Mouse (Mus musculus) embryonic facial prominence, embryonic 14.5 days (tissue): ENCODE data around the gene Terb2. TPM values are rescaled to one million over a fixed set of nuclear protein-coding genes. Genes with fewer than 3 reads are reported as not detected.

Experiments used
- ATAC-seq: fragments of 200-750 bp; cut with Nextera tagmentation; 2 replicates; pipeline ENCODE4 v1.8.0; 2017; ENCODE audit warnings: low read depth, moderate number of reproducible peaks, moderate TSS enrichment
- DNase-seq: peaks from one replicate; pipeline ENCODE4 v3.0.0-alpha.2; 2015; ENCODE audit warnings: low spot score
- H3K27ac ChIP-seq: fragments of 300-500 bp; sonication (generic); replicated peaks from 2 replicates; pipeline ENCODE4 v1.5.1; 2014; ENCODE audit warnings: low read depth, mild to moderate bottlenecking, low read length, moderate library complexity
- H3K27me3 ChIP-seq: fragments of 300-500 bp; sonication (generic); replicated peaks from 2 replicates; pipeline ENCODE4 v1.6.1; 2014; ENCODE audit warnings: low read length; ENCODE audit not compliant: control insufficient read depth, insufficient read depth
- H3K36me3 ChIP-seq: fragments of 300-500 bp; sonication (generic); 2 replicates; pipeline ENCODE4 v1.6.1; 2014; ENCODE audit warnings: low read length, mixed read lengths; ENCODE audit not compliant: control insufficient read depth, insufficient read depth
- H3K4me1 ChIP-seq: fragments of 300-500 bp; sonication (generic); 2 replicates; pipeline ENCODE4 v1.6.1; 2014; ENCODE audit warnings: antibody characterized with exemption, low read length; ENCODE audit not compliant: control insufficient read depth, insufficient read depth
- H3K4me2 ChIP-seq: fragments of 300-500 bp; sonication (generic); 2 replicates; pipeline ENCODE4 v1.6.1; 2014; ENCODE audit warnings: low read depth, mild to moderate bottlenecking, low read length, moderate library complexity, mixed read lengths
- H3K4me3 ChIP-seq: fragments of 300-500 bp; sonication (generic); 2 replicates; pipeline ENCODE4 v1.5.1; 2014; ENCODE audit warnings: low read depth, mild to moderate bottlenecking, low read length
- H3K9ac ChIP-seq: fragments of 300-500 bp; sonication (generic); 2 replicates; pipeline ENCODE4 v1.6.1; 2014; ENCODE audit warnings: low read depth, mild to moderate bottlenecking, low read length, moderate library complexity, mixed read lengths
- H3K9me3 ChIP-seq: fragments of 300-500 bp; sonication (generic); 2 replicates; pipeline ENCODE4 v1.6.1; 2016; ENCODE audit warnings: low read length; ENCODE audit not compliant: control insufficient read depth
- WGBS: fragments of 180-500 bp; shearing (Covaris S2); extraction: QIAGEN DNeasy Blood & Tissue Kit; methylation state at CpG from one replicate; pipeline ENCODE4 v1.1.7; 2014; 5-methylcytosine and 5-hydroxymethylcytosine counted together
- polyA plus RNA-seq: library from polyadenylated mRNA; unstranded; fragments of >200 nt; fragmentation: Nextera tagmentation; extraction: Ambion mirVana; gene quantifications from 2 replicates; pipeline ENCODE4 v1.2.1, GENCODE M21; 2014

Gene Terb2
- polyA plus RNA-seq, 1 experiment from 2014 or later = not detected

- Histone ChIP-seq H3K9ac (no peak overlapping the region), H3K27ac (no peak overlapping the region), H3K4me2 (no peak overlapping the region), H3K4me3 (no peak overlapping the region), H3K36me3 (no peaks in the 10 kb centered on the region), H3K9me3 (no peaks in the 10 kb centered on the region), H3K27me3 (no peaks in the 10 kb centered on the region), H3K4me1 (peaks cover 7% of the 10 kb centered on the region)
- DNase-seq (no peak), ATAC-seq (no peak)
- WGBS = 80% methylated on average over 9 of the region's 9 CpGs
Observed at GRCm38 (mm10) chr2:122231616-122232015, 45.5 kb downstream of the Terb2 start.

- H3K9me3 ChIP-seq = no peaks in the 10 kb centered on the region
- H3K36me3 ChIP-seq = no peaks in the 10 kb centered on the region
- H3K4me2 ChIP-seq = peak overlapping the region; percentile 90
- no peak overlapping the region for H3K4me3 ChIP-seq
- DNase-seq (no peak), ATAC-seq (no peak)
- no peak overlapping the region for H3K9ac ChIP-seq
- WGBS = 53% methylated on average over 5 of the region's 5 CpGs
- H3K27ac ChIP-seq = no peak overlapping the region
- no peaks in the 10 kb centered on the region for H3K27me3 ChIP-seq
- H3K4me1 ChIP-seq = peaks cover 7% of the 10 kb centered on the region
Observed at GRCm38 (mm10) chr2:122233341-122233740, 47.3 kb downstream of the Terb2 start.

DNA sequence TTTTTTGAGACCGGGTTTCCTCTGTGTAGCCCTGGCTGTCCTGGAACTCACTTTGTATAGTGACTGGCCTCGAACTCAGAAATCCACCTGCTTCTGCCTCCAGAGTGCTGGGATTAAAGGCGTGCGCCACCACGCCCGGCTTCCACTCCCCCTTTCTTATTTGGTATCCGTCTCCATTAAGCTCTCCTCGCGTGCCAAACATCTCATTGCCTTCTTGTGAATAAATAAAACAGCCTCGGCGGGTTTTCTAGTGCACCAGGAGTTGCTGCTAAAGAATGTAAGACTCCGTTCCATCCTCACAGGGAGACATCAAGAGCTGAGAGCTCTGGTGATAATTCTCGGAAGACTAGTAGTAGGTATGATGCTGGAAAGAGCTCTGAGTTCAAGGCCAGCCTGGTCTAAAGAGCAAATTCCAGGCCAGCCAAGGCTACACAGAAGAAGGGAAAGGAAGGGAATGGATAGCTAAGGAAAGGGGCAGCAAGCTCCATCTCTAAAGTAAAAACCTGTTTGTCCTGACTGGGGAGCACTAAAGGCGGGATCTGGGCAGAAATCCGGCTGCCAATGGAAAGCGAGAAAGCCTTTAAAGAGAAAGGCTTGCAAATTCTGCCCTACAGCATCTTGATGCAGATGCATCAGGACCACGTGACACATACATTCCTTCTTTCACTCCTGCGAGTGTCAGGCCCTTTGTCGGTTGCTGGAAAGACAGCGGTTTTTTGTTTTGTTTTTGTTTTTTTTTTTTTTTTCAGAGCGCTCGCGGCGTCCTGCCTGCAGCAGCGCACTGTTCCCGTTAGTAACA is 47.9 kb downstream of the Terb2 start:
- ATAC-seq = peak; percentile 34

DNA sequence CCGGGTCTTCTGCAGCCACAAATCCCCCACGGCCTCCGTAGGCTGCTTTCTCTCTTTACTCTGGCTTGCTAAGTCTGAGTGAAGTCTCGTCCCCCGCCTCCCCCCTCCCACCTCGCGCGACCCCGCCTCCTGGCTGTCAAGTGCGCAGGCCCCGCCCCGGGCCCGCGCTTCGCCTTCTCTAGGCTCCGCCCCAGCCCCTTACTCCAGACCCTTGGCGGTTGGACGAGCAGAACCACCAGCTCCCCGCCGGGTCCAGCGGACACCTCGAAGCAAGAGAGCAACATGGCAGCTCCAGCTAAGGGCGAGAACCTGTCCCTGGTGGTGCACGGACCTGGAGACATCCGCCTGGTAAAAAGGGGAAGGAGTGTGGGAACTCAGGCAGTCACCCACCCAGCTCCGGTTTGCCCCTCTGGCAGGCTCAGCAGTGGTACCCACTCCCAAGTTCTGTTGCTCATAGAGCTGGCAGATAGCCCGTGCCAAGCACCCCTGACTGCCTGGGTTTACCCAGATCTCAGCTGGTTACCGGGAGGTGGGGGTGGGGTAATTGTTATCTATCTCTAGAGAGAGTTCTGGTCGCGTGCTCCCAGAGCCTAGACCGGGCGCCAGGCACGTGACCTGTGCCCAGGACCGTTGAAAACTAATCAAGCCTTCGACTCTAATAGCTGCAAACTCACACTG is 48.7 kb downstream of the Terb2 start, which contains the start of gene Sord:
Sord (plus strand) TSS at position 139 of the 678 bp plus-strand sequence.
- peak within 1 kb of the TSS; percentile 23 for H3K27ac ChIP-seq
- H3K27me3 ChIP-seq = no peaks in the 10 kb centered on the region
- H3K9me3 ChIP-seq = no peaks in the 10 kb centered on the region
- peak; percentile 94 for DNase-seq
- peak within 1 kb of the TSS; percentile 61 for H3K4me3 ChIP-seq
- peak within 1 kb of the TSS; percentile 64 for H3K9ac ChIP-seq
- peak within 1 kb of the TSS; percentile 90 for H3K4me2 ChIP-seq
- no peaks in the 10 kb centered on the region for H3K36me3 ChIP-seq
- ATAC-seq = peak; percentile 94
- H3K4me1 ChIP-seq = peaks cover 7% of the 10 kb centered on the region
- WGBS = 2% methylated on average over 34 of the region's 35 CpGs

More for the DNA sequence above, 47.9 kb downstream of the Terb2 start:
- H3K27me3 ChIP-seq = no peaks in the 10 kb centered on the region
- H3K4me1 ChIP-seq = peaks cover 7% of the 10 kb centered on the region
- no peaks in the 10 kb centered on the region for H3K36me3 ChIP-seq
- 6% methylated on average over 26 of the region's 26 CpGs for WGBS
- peak overlapping the region; percentile 64 for H3K9ac ChIP-seq
- H3K4me2 ChIP-seq = peak overlapping the region; percentile 90
- peak overlapping the region; percentile 23 for H3K27ac ChIP-seq
- H3K9me3 ChIP-seq = no peaks in the 10 kb centered on the region
- peak overlapping the region; percentile 61 for H3K4me3 ChIP-seq
- peak; percentile 88 for DNase-seq

DNA sequence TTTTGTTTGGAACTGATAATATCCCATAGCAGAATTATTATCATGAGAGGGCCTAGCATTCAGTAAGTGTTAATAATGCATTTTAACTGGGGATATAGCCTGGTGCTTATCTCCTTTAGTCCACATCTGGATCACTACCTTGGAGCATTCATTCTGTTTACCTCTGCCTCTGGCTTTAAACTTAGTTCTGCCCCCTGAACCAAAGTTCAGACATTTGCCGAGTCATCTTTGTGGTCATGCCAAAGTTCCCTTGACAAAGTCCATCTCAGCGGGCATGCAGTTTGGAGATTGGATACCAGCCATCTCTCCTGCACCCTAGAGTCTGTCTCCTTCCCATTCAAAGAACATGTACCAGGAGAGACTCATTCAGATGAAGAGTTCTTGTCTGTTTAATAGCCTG is 49.4 kb downstream of the Terb2 start:
- Histone ChIP-seq H3K9me3 (no peaks in the 10 kb centered on the region), H3K27ac (no peak overlapping the region), H3K9ac (no peak overlapping the region; the same call in 1 of the 2 replicates), H3K27me3 (no peaks in the 10 kb centered on the region), H3K4me1 (peaks cover 7% of the 10 kb centered on the region), H3K36me3 (no peaks in the 10 kb centered on the region), H3K4me3 (peak overlapping the region; percentile 61), H3K4me2 (peak overlapping the region; percentile 90)
- no peak for DNase-seq
- ATAC-seq = no peak
- WGBS = 79% methylated on average over 2 of the region's 2 CpGs

GRCm38 (mm10) chr2:122236321-122236720 is 50.2 kb downstream of the Terb2 start:
- Histone ChIP-seq H3K9ac (no peak overlapping the region), H3K9me3 (no peaks in the 10 kb centered on the region), H3K36me3 (no peaks in the 10 kb centered on the region), H3K4me3 (no peak overlapping the region), H3K4me2 (no peak overlapping the region), H3K27me3 (no peaks in the 10 kb centered on the region), H3K27ac (no peak overlapping the region), H3K4me1 (peaks cover 7% of the 10 kb centered on the region)
- DNase-seq (peak; percentile 22), ATAC-seq (no peak)

DNA sequence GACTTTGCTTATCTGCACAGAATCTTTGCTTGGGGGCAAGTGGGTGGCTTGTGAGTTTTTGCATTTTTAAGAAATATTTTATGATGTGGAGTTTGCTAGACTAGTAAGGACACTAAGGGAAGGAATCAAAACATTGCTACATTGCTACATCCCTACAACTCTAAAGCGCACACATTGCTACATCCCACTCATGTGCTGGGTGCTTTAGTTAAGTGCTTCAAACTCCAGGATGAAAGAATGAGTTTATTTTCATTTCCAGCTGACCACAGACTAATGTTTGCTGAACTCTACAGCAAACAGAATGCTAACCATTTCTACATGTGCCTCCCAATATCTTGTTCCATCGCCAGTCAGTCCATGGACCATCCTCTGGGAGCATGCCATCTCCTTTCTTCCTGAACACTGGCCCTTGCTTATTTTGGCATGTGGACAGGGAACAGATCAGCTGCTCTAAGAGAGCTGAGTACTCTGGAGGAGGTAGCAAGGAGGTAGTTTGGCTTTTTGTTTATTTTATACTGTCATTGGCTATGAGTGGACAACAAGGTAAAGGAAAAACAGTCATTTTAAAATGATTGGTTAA is 51.9 kb downstream of the Terb2 start:
- Histone ChIP-seq H3K9ac (no peak overlapping the region), H3K27ac (no peak overlapping the region), H3K4me3 (no peak overlapping the region), H3K4me1 (peaks cover 7% of the 10 kb centered on the region), H3K9me3 (no peaks in the 10 kb centered on the region), H3K36me3 (no peaks in the 10 kb centered on the region), H3K27me3 (no peaks in the 10 kb centered on the region), H3K4me2 (no peak overlapping the region)
- WGBS = 91% methylated on average over 2 of the region's 2 CpGs
- no peak for ATAC-seq
- no peak for DNase-seq

GRCm38 (mm10) chr2:122240735-122241134 is 54.7 kb downstream of the Terb2 start:
- no peaks in the 10 kb centered on the region for H3K27me3 ChIP-seq
- no peak overlapping the region for H3K9ac ChIP-seq
- ATAC-seq (no peak), DNase-seq (no peak)
- no peak overlapping the region for H3K27ac ChIP-seq
- no peaks in the 10 kb centered on the region for H3K36me3 ChIP-seq
- H3K4me1 ChIP-seq = no peaks in the 10 kb centered on the region
- H3K9me3 ChIP-seq = no peaks in the 10 kb centered on the region
- no peak overlapping the region for H3K4me3 ChIP-seq
- H3K4me2 ChIP-seq = no peak overlapping the region
